Mouse (Mus musculus) layer of hippocampus, postnatal 10 days (tissue): ENCODE data around the gene Man2a1. TPM values are rescaled to one million over a fixed set of nuclear protein-coding genes. Genes with fewer than 3 reads are reported as not detected.

Experiments
- DNase-seq, 2 experiments: peaks; one replicate each; pipeline ENCODE4 v3.0.0; 2021; ENCODE audit warnings: low spot score in 2 of 2
- total RNA-seq, 2 experiments: library from RNA; stranded (reverse); gene quantifications; 2 replicates each; pipeline ENCODE4 v1.2.3; 2021

The Man2a1 gene
- total RNA-seq, 2 experiments from 2014 or later, result 18.6 to 20.3 TPM

DNA sequence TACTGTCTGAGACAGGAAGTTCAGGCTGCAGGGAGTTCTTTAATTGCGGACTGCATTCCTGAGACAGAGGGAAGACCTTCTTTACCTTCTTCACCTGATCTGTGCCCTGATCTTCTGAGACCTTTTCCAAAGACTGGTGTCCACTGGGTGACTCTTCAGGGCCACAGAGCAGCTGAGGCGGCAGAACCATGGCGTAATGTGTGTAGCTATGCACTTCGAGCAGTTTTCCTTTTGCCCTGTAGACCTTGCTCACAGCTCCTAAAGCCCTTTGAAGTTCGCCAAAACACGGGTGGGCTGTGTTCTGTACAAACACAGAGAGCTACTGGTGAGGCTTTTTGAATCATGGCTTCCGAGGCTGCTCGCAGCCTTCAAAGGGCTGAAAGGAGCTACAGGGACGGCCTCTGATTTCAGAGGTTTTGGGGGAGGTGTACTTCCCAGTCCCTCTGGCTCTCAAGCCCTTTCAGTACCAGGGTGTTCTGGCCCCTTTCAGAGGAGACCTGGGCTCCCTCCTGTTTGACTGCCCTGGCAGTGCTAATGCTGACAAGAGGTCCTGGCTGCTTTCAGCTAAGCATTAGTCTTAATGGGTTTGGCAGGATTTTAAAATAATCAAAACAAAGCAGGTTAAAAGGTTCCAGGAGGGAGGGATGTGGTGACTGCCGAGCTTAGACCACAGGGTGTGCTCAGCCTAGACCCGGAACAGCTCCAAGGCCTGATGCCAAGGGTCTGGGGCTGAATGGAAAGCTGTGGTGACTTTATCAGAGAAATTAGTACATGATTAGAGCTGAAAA lies 201.8 kb downstream of the Man2a1 start:
- DNase-seq, result no peak

DNA sequence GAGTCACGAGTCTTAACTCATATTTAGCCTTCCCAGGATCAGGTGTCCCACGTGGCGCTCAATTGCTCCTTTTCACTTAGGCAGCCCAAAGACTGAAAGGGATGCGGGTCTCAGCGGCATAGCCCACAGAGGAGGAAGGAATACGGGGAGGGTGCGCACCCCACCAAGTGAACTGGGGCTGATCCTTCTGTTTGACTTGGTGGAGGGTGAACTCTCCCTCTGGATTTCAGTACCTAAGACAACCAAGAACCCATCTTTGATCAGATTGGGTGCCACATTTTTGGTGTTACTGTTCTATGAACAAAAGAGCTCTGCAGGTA lies 202.4 kb downstream of the Man2a1 start:
- no peak for DNase-seq

Other genes with a start within 250 kb of the Man2a1 start
- not detected for gene 4930583I09Rik, start 235.3 kb downstream of the Man2a1 start, total RNA-seq